Mouse (Mus musculus) lung, adult 18-20 months (tissue): ENCODE results near the gene Ncoa5.

ENCODE experiments used
- DNase-seq, 2 experiments: peaks; one replicate each; pipeline ENCODE4 v3.0.0; 2022; ENCODE audit warnings: mixed read lengths in 2 of 2

The Ncoa5 gene

DNA sequence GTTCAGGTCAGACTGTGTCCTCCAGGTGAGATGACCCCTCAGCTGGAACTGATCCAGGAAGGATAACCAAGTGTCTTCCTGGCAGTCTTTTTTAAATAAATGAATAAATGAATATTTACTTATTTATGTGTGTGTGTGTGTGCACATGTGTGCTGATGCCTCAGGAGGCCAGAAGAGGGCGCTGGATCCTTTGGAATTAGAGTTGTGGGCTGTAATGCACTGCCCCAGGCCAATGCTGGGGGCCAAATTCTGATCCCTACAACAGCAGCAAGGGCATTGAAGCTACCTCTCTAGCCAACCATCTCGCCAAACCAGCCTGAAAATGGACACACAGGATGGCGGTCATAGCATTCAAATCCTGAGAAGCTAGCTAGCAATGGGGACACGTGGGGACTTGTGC is 78.9 kb downstream of the Ncoa5 start:
- DNase-seq, result no peak

DNA sequence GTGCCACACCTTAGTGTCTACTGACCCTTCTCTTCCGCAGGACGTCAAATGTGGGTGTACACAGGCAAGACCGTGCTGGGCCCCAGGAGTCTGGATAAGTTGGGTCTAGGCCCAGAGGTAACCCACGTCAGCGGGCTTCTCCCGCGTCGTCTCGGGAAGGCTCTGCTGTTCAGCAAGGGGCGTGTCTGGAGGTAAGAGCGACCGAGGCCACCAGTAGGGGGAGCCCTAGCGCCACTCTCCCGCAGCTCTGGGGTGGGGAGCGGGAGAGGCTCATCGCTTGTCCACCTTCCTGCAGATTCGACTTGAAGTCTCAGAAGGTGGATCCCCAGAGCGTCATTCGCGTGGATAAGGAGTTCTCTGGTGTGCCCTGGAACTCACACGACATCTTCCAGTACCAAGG is 81.4 kb downstream of the Ncoa5 start:
- DNase-seq, result peak; percentile 61 to 73

- DNase-seq, result no peak
Measured at GRCm38 (mm10) chr2:164952448-164952847, 82.2 kb downstream of the Ncoa5 start.

GRCm38 (mm10) chr2:164951745-164952144 is 82.9 kb downstream of the Ncoa5 start:
- DNase-seq, result no peak

DNA sequence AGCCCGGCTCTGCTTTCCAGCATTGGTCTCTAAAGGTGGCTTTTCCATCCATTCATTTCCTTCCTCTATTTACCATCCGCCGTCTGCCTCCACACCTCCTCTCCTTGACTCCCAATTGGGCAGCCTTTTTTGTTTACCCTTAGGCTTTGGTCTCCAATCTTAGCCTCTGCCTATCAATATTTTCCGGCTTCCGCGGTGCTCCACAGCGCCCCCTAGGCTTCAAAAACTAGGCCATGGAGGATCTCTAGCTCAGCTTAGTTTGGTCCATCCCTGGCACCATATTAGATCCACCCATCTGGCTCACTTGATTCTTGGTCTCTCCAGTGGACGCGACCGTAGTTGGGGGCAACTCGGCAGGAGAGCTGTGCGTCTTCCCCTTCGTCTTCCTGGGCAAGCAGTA is 84.2 kb downstream of the Ncoa5 start:
- no peak for DNase-seq
